Mouse (Mus musculus) lung, embryonic 15.5 days (tissue): ENCODE measurements at regions not wholly inside any gene's neighbourhood (a gene's known extent, or its start where the extent isn't known, plus 50 kb on each side); places are given as distances from the start of the nearest gene placed in this dataset.

Experiments
- ATAC-seq: fragments of 200-750 bp; cut with Nextera tagmentation; 2 replicates; pipeline ENCODE4 v1.8.0; 2017; ENCODE audit warnings: moderate number of reproducible peaks, borderline replicate concordance; ENCODE audit not compliant: low FRiP score, low TSS enrichment; ENCODE audit errors: extremely low read depth
- H3K27ac ChIP-seq: fragments of 300-500 bp; sonication (generic); 2 replicates; pipeline ENCODE4 v1.5.1; 2015; ENCODE audit warnings: moderate library complexity, mild to moderate bottlenecking, inconsistent platforms
- H3K27me3 ChIP-seq: fragments of 300-500 bp; sonication (generic); 2 replicates; pipeline ENCODE4 v1.6.1; 2015; ENCODE audit warnings: inconsistent platforms
- H3K36me3 ChIP-seq: fragments of 300-500 bp; sonication (generic); 2 replicates; pipeline ENCODE4 v1.6.1; 2015; ENCODE audit warnings: inconsistent platforms
- H3K4me1 ChIP-seq: fragments of 300-500 bp; sonication (generic); 2 replicates; pipeline ENCODE4 v1.6.1; 2015; ENCODE audit warnings: inconsistent platforms
- H3K4me2 ChIP-seq: fragments of 300-500 bp; sonication (generic); 2 replicates; pipeline ENCODE4 v1.6.1; 2015; ENCODE audit warnings: inconsistent platforms, mild to moderate bottlenecking, moderate library complexity
- H3K4me3 ChIP-seq: fragments of 300-500 bp; sonication (generic); 2 replicates; pipeline ENCODE4 v1.5.1; 2015; ENCODE audit warnings: mild to moderate bottlenecking, inconsistent platforms
- H3K9ac ChIP-seq: fragments of 300-500 bp; sonication (generic); 2 replicates; pipeline ENCODE4 v1.6.1; 2015; ENCODE audit warnings: inconsistent platforms
- H3K9me3 ChIP-seq: fragments of 300-500 bp; sonication (generic); 2 replicates; pipeline ENCODE4 v1.6.1; 2016; ENCODE audit warnings: inconsistent platforms
- WGBS: fragments of 180-500 bp; shearing (Covaris S2); methylation state at CpG from one replicate; pipeline ENCODE4 v1.1.7; 2015; 5-methylcytosine and 5-hydroxymethylcytosine counted together

GRCm38 (mm10) chr9:50395543-50395942, 50.8 kb upstream of the Rpl10-ps3 start:
- Histone ChIP-seq H3K9ac (no peak overlapping the region), H3K27ac (no peak overlapping the region), H3K9me3 (no peaks in the 10 kb centered on the region), H3K27me3 (no peaks in the 10 kb centered on the region), H3K4me1 (0 out of 2 replicates have a peak, but pooled peaks cover 5% of the 10 kb centered on the region), H3K4me2 (no peak overlapping the region), H3K4me3 (no peak overlapping the region), H3K36me3 (no peaks in the 10 kb centered on the region)
- no peak for ATAC-seq
- WGBS, result 44% methylated on average over 3 of the region's 3 CpGs

GRCm38 (mm10) chr9:50396051-50396450, 51.3 kb upstream of the Rpl10-ps3 start:
- Histone ChIP-seq H3K4me1 (0 out of 2 replicates have a peak, but pooled peaks cover 5% of the 10 kb centered on the region), H3K27ac (no peak overlapping the region), H3K9me3 (no peaks in the 10 kb centered on the region), H3K36me3 (no peaks in the 10 kb centered on the region), H3K27me3 (no peaks in the 10 kb centered on the region), H3K4me2 (no peak overlapping the region), H3K9ac (no peak overlapping the region), H3K4me3 (no peak overlapping the region)
- ATAC-seq, result no peak; the same call in 1 of the 2 replicates
- WGBS, result 20% methylated on average over 7 of the region's 7 CpGs

GRCm38 (mm10) chr9:50408396-50408795, 63.6 kb upstream of the Rpl10-ps3 start:
- no peak overlapping the region for H3K4me3 ChIP-seq
- H3K4me2 ChIP-seq, result no peak overlapping the region
- no peak for ATAC-seq
- H3K9me3 ChIP-seq, result no peaks in the 10 kb centered on the region
- no peaks in the 10 kb centered on the region; the same call in 1 of the 2 replicates for H3K27me3 ChIP-seq
- no peaks in the 10 kb centered on the region for H3K4me1 ChIP-seq
- no peaks in the 10 kb centered on the region for H3K36me3 ChIP-seq
- H3K27ac ChIP-seq, result no peak overlapping the region
- WGBS, result 63% methylated on average over 4 of the region's 4 CpGs
- H3K9ac ChIP-seq, result no peak overlapping the region

- WGBS, result 61% methylated on average over 4 of the region's 4 CpGs
- ATAC-seq, result no peak
- Histone ChIP-seq H3K9ac (no peak overlapping the region), H3K9me3 (no peaks in the 10 kb centered on the region), H3K27me3 (no peaks in the 10 kb centered on the region; the same call in 1 of the 2 replicates), H3K4me3 (no peak overlapping the region), H3K4me2 (no peak overlapping the region), H3K4me1 (no peaks in the 10 kb centered on the region), H3K36me3 (no peaks in the 10 kb centered on the region), H3K27ac (no peak overlapping the region)
These were observed 64.1 kb upstream of the Rpl10-ps3 start for GRCm38 (mm10) chr9:50408845-50409244.

- Histone ChIP-seq H3K27me3 (no peaks in the 10 kb centered on the region; the same call in 1 of the 2 replicates), H3K4me2 (no peak overlapping the region), H3K9ac (no peak overlapping the region), H3K4me3 (no peak overlapping the region), H3K27ac (no peak overlapping the region), H3K36me3 (no peaks in the 10 kb centered on the region), H3K9me3 (no peaks in the 10 kb centered on the region), H3K4me1 (0 out of 2 replicates have a peak, but pooled peaks cover 4% of the 10 kb centered on the region)
- ATAC-seq, result no peak
- WGBS, result 78% methylated on average over 8 of the region's 8 CpGs
These were observed 68.2 kb upstream of the Rpl10-ps3 start for GRCm38 (mm10) chr9:50412986-50413385.

- Histone ChIP-seq H3K4me3 (no peak overlapping the region), H3K9me3 (no peaks in the 10 kb centered on the region), H3K27me3 (no peaks in the 10 kb centered on the region; the same call in 1 of the 2 replicates), H3K27ac (no peak overlapping the region), H3K9ac (no peak overlapping the region), H3K4me2 (no peak overlapping the region), H3K36me3 (no peaks in the 10 kb centered on the region), H3K4me1 (0 out of 2 replicates have a peak, but pooled peaks cover 4% of the 10 kb centered on the region)
- peak; percentile 57; the same call in 1 of the 2 replicates for ATAC-seq
- WGBS, result 69% methylated on average over 9 of the region's 9 CpGs
These were observed 69.0 kb upstream of the Rpl10-ps3 start for GRCm38 (mm10) chr9:50413514-50414335.

- Histone ChIP-seq H3K4me3 (no peak overlapping the region), H3K27ac (no peak overlapping the region), H3K4me1 (0 out of 2 replicates have a peak, but pooled peaks cover 4% of the 10 kb centered on the region), H3K4me2 (no peak overlapping the region), H3K27me3 (no peaks in the 10 kb centered on the region; the same call in 1 of the 2 replicates), H3K9ac (no peak overlapping the region), H3K36me3 (no peaks in the 10 kb centered on the region), H3K9me3 (no peaks in the 10 kb centered on the region)
- no peak for ATAC-seq
- 37% methylated on average over 6 of the region's 6 CpGs for WGBS
These were observed 70.1 kb upstream of the Rpl10-ps3 start for GRCm38 (mm10) chr9:50414796-50415340.

GRCm38 (mm10) chr9:50416677-50417076, 71.9 kb upstream of the Rpl10-ps3 start:
- H3K27me3 ChIP-seq, result no peaks in the 10 kb centered on the region; the same call in 1 of the 2 replicates
- H3K9ac ChIP-seq, result no peak overlapping the region
- no peak for ATAC-seq
- no peak overlapping the region for H3K27ac ChIP-seq
- H3K4me2 ChIP-seq, result no peak overlapping the region
- no peaks in the 10 kb centered on the region for H3K9me3 ChIP-seq
- no peaks in the 10 kb centered on the region for H3K36me3 ChIP-seq
- H3K4me1 ChIP-seq, result 0 out of 2 replicates have a peak, but pooled peaks cover 4% of the 10 kb centered on the region
- no peak overlapping the region for H3K4me3 ChIP-seq
- WGBS, result 49% methylated on average over 3 of the region's 3 CpGs

GRCm38 (mm10) chr9:50421061-50421460, 73.3 kb upstream of the Plet1 start:
- 95% methylated on average over 2 of the region's 2 CpGs for WGBS
- H3K4me3 ChIP-seq, result no peak overlapping the region
- ATAC-seq, result no peak

GRCm38 (mm10) chr9:50421572-50422285, 72.6 kb upstream of the Plet1 start:
- no peak overlapping the region for H3K4me3 ChIP-seq
- no peaks in the 10 kb centered on the region for H3K27me3 ChIP-seq
- no peak for ATAC-seq
- H3K4me1 ChIP-seq, result no peaks in the 10 kb centered on the region
- H3K36me3 ChIP-seq, result no peaks in the 10 kb centered on the region
- no peak overlapping the region for H3K9ac ChIP-seq
- H3K27ac ChIP-seq, result no peak overlapping the region
- 72% methylated on average over 23 of the region's 23 CpGs for WGBS
- H3K9me3 ChIP-seq, result no peaks in the 10 kb centered on the region
- no peak overlapping the region for H3K4me2 ChIP-seq

More at GRCm38 (mm10) chr9:50421061-50421460, 73.3 kb upstream of the Plet1 start:
- Histone ChIP-seq H3K36me3 (no peaks in the 10 kb centered on the region), H3K27ac (no peak overlapping the region), H3K9me3 (no peaks in the 10 kb centered on the region), H3K27me3 (no peaks in the 10 kb centered on the region), H3K4me1 (no peaks in the 10 kb centered on the region), H3K4me2 (no peak overlapping the region), H3K9ac (no peak overlapping the region)

GRCm38 (mm10) chr9:50425866-50426495, 68.3 kb upstream of the Plet1 start:
- no peaks in the 10 kb centered on the region for H3K27me3 ChIP-seq
- H3K36me3 ChIP-seq, result no peaks in the 10 kb centered on the region
- H3K27ac ChIP-seq, result no peak overlapping the region
- no peak for ATAC-seq
- no peak overlapping the region for H3K9ac ChIP-seq
- 22% methylated on average over 4 of the region's 4 CpGs for WGBS
- no peaks in the 10 kb centered on the region for H3K9me3 ChIP-seq
- no peaks in the 10 kb centered on the region for H3K4me1 ChIP-seq
- no peak overlapping the region for H3K4me3 ChIP-seq
- no peak overlapping the region for H3K4me2 ChIP-seq
